In the genomic region with DNA sequence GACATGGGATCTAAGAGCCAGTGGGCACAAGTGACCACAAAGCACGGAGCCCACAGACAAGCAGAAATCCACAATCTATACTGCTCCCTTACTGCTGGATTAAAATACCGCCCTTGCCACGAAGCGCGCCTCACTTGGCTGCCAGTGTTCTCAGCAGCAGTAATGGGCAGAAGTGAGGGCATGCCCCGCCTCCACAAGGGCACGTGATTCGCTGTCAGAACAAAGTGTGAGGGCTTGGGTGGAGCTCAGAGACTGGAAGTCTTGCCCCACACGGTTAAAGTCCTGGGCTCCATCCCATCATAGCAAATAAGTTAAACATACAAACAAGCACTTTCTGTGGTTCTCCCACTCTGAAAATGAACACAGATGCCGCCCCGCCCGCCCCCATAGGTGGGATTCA, we compare ENCODE assay signal across 8 mouse cellular contexts. TPM values are rescaled to one million over a fixed set of nuclear protein-coding genes. Genes with fewer than 3 reads are reported as not detected.
DNase-seq lines count a peak whose midpoint lies in the region; ATAC-seq and TF ChIP-seq lines count a peak whose summit lies in the region.

No protein-coding gene starts in this region.

- H3K36me3 ChIP-seq in limb, embryonic 12.5 days, result no peaks in the 10 kb centered on the region
- no peaks in the 10 kb centered on the region for H3K36me3 ChIP-seq in midbrain, embryonic 14.5 days (ENCODE audit: control insufficient read depth, insufficient read depth, low read length)

- peak overlapping the region; percentile 7 for H3K4me2 ChIP-seq in limb, embryonic 12.5 days
- H3K4me2 ChIP-seq in midbrain, embryonic 14.5 days (ENCODE audit: low read length), result no peak overlapping the region

- 5% methylated on average over 12 of the region's 12 CpGs for WGBS in limb, embryonic 12.5 days
- WGBS in midbrain, embryonic 14.5 days, result 3% methylated on average over 12 of the region's 12 CpGs

- peaks cover 93% of the 10 kb centered on the region for H3K27me3 ChIP-seq in limb, embryonic 12.5 days
- peaks cover 77% of the 10 kb centered on the region for H3K27me3 ChIP-seq in midbrain, embryonic 14.5 days (ENCODE audit: control insufficient read depth, insufficient read depth, low read length)

- no peak overlapping the region for H3K27ac ChIP-seq in gastrocnemius, adult 2 months
- no peak overlapping the region for H3K27ac ChIP-seq in limb, embryonic 12.5 days
- H3K27ac ChIP-seq in midbrain, embryonic 14.5 days (replicated peaks; ENCODE audit: low read depth, low read length), result no peak overlapping the region

- intact Hi-C loops in gastrocnemius, adult 2 months (cut with DNase I), result no loop called here
- intact Hi-C loops in heart, postnatal 14 days (cut with DNase I), result no loop called here

- no peaks in the 10 kb centered on the region; the same call in 1 of the 2 replicates for H3K9me3 ChIP-seq in limb, embryonic 12.5 days
- no peaks in the 10 kb centered on the region for H3K9me3 ChIP-seq in midbrain, embryonic 14.5 days (ENCODE audit: control insufficient read depth, low read length)

- peaks cover 19% of the 10 kb centered on the region for H3K4me1 ChIP-seq in limb, embryonic 12.5 days (replicated peaks)
- H3K4me1 ChIP-seq in midbrain, embryonic 14.5 days (ENCODE audit: control insufficient read depth, insufficient read depth, low read length), result peaks cover 10% of the 10 kb centered on the region; the same call in 1 of the 2 replicates

- no peak overlapping the region for H3K9ac ChIP-seq in limb, embryonic 12.5 days (replicated peaks)
- no peak overlapping the region for H3K9ac ChIP-seq in midbrain, embryonic 14.5 days (replicated peaks; ENCODE audit: low read length)

- no peak for TF ChIP-seq CTCF in gastrocnemius, adult 2 months (IDR thresholded peaks at IDR 0.05)

- peak; percentile 55 for DNase-seq in gastrocnemius, adult 2 months
- no peak for DNase-seq in gastrocnemius, postnatal 10 days
- peak; percentile 51 for DNase-seq in c-Kit-positive CD71-negative TER-119-negative erythroid progenitor cells, embryonic 14.5 days (ENCODE audit: low read depth)
- DNase-seq in heart, postnatal 14 days, result peak; percentile 33 to 41
- DNase-seq in midbrain, embryonic 14.5 days, result peak; percentile 26
- DNase-seq in thymus, postnatal 0 days (ENCODE audit: low spot score), result peak; percentile 28
- DNase-seq in left cerebral cortex, adult 11 months (ENCODE audit: low spot score), result no peak

- peak overlapping the region; percentile 62 for H3K4me3 ChIP-seq in gastrocnemius, adult 2 months
- H3K4me3 ChIP-seq in limb, embryonic 12.5 days (replicated peaks), result peak overlapping the region; percentile 35
- no peak overlapping the region for H3K4me3 ChIP-seq in midbrain, embryonic 14.5 days (replicated peaks; ENCODE audit: low read depth, low read length)

- no peak for ATAC-seq in limb, embryonic 12.5 days (ENCODE audit: insufficient number of reproducible peaks, insufficient read depth, low FRiP score, low TSS enrichment, low read depth)
- no peak for ATAC-seq in midbrain, embryonic 14.5 days (ENCODE audit: low FRiP score, low TSS enrichment)

RNA-seq across cellular contexts. Expression of gene Oxt, which starts 1.7 kb away (rescaled TPM):
- not detected for total RNA-seq in gastrocnemius, adult 2 months (2021)
- not detected for total RNA-seq in gastrocnemius, postnatal 10 days (2021)
- total RNA-seq in heart, postnatal 14 days (2021), result not detected
- polyA plus RNA-seq in limb, embryonic 12.5 days (2016; fragmentation: Nextera tagmentation; extraction: Ambion mirVana), result not detected in 2 replicates
- polyA plus RNA-seq in midbrain, embryonic 14.5 days (2014; fragmentation: Nextera tagmentation; extraction: Ambion mirVana), result 0.59 TPM in 1 of 2 replicates, not detected in the other
- polyA plus RNA-seq in thymus, postnatal 0 days (2015; fragmentation: Nextera tagmentation; extraction: Ambion mirVana), result 0.55 and 1.3 TPM in 2 replicates

RNA-seq across cellular contexts. Expression of gene Avp, which starts 4.7 kb away (rescaled TPM):
- total RNA-seq in gastrocnemius, adult 2 months (2021), result not detected
- total RNA-seq in gastrocnemius, postnatal 10 days (2021), result under 1 TPM in 1 of 2 experiments, not detected in 1; 0.50 TPM
- total RNA-seq in heart, postnatal 14 days (2021), result 1 to 10 TPM in 1 of 2 experiments, under 1 TPM in 1; 0.88 to 1.2 TPM
- not detected in 2 replicates for polyA plus RNA-seq in limb, embryonic 12.5 days (2016; fragmentation: Nextera tagmentation; extraction: Ambion mirVana)
- polyA plus RNA-seq in midbrain, embryonic 14.5 days (2014; fragmentation: Nextera tagmentation; extraction: Ambion mirVana), result 0.70 TPM in 1 of 2 replicates, not detected in the other
- polyA plus RNA-seq in thymus, postnatal 0 days (2015; fragmentation: Nextera tagmentation; extraction: Ambion mirVana), result 1.6 and 2.7 TPM in 2 replicates

RNA-seq across cellular contexts. Expression of gene Mrps26, which starts 14.1 kb away (rescaled TPM):
- total RNA-seq in gastrocnemius, adult 2 months (2021), result 10 to 100 TPM; 44.7 to 53.9 TPM
- total RNA-seq in gastrocnemius, postnatal 10 days (2021), result 10 to 100 TPM; 48.6 to 51.2 TPM
- total RNA-seq in heart, postnatal 14 days (2021), result 10 to 100 TPM; 64.9 to 76.1 TPM
- 79.0 and 80.7 TPM in 2 replicates for polyA plus RNA-seq in limb, embryonic 12.5 days (2016; fragmentation: Nextera tagmentation; extraction: Ambion mirVana)
- polyA plus RNA-seq in midbrain, embryonic 14.5 days (2014; fragmentation: Nextera tagmentation; extraction: Ambion mirVana), result 98.4 and 112 TPM in 2 replicates
- 140 and 150 TPM in 2 replicates for polyA plus RNA-seq in thymus, postnatal 0 days (2015; fragmentation: Nextera tagmentation; extraction: Ambion mirVana)

RNA-seq across cellular contexts. Expression of gene Fastkd5, which starts 52.2 kb away (rescaled TPM):
- 1 to 10 TPM; 6.0 to 7.5 TPM for total RNA-seq in gastrocnemius, adult 2 months (2021)
- total RNA-seq in gastrocnemius, postnatal 10 days (2021), result 1 to 10 TPM; 4.8 to 6.0 TPM
- total RNA-seq in heart, postnatal 14 days (2021), result 1 to 10 TPM; 7.3 to 9.3 TPM
- 18.7 and 20.3 TPM in 2 replicates for polyA plus RNA-seq in limb, embryonic 12.5 days (2016; fragmentation: Nextera tagmentation; extraction: Ambion mirVana)
- 7.4 and 13.8 TPM in 2 replicates for polyA plus RNA-seq in midbrain, embryonic 14.5 days (2014; fragmentation: Nextera tagmentation; extraction: Ambion mirVana)
- 13.6 and 16.7 TPM in 2 replicates for polyA plus RNA-seq in thymus, postnatal 0 days (2015; fragmentation: Nextera tagmentation; extraction: Ambion mirVana)

RNA-seq across cellular contexts. Expression of gene Ubox5, which starts 52.2 kb away (rescaled TPM):
- total RNA-seq in gastrocnemius, adult 2 months (2021), result 1 to 10 TPM; 4.9 to 5.0 TPM
- total RNA-seq in gastrocnemius, postnatal 10 days (2021), result 1 to 10 TPM; 4.7 to 5.1 TPM
- total RNA-seq in heart, postnatal 14 days (2021), result 1 to 10 TPM; 4.2 to 4.5 TPM
- 15.6 and 16.0 TPM in 2 replicates for polyA plus RNA-seq in limb, embryonic 12.5 days (2016; fragmentation: Nextera tagmentation; extraction: Ambion mirVana)
- polyA plus RNA-seq in midbrain, embryonic 14.5 days (2014; fragmentation: Nextera tagmentation; extraction: Ambion mirVana), result 10.6 and 13.0 TPM in 2 replicates
- 8.6 and 9.3 TPM in 2 replicates for polyA plus RNA-seq in thymus, postnatal 0 days (2015; fragmentation: Nextera tagmentation; extraction: Ambion mirVana)

Comparison
In these comparisons a context has a peak if more than half of its experiments do, and no peak if none do; other contexts are left out.
1. DNase-seq: peak in gastrocnemius, adult 2 months (single experiment), c-Kit-positive CD71-negative TER-119-negative erythroid progenitor cells, embryonic 14.5 days (single experiment), heart, postnatal 14 days (2 of 2), midbrain, embryonic 14.5 days (single experiment) and thymus, postnatal 0 days (single experiment); none in gastrocnemius, postnatal 10 days (single experiment) and left cerebral cortex, adult 11 months (single experiment).